Mouse (Mus musculus) ES-Bruce4 (cell line): ENCODE data around the gene Sla2. TPM values are rescaled to one million over a fixed set of nuclear protein-coding genes. Genes with fewer than 3 reads are reported as not detected.
A peak's percentile ranks its signal among the peaks of the same experiment; 100 is the strongest.
"Not testable (repeated sequence)": the region's sequence is repeated elsewhere in the genome, so short reads cannot be mapped to it uniquely, and the experiment has no call there.

Source experiments
- H3K27ac ChIP-seq: 2 replicates; pipeline ENCODE4 v1.5.1; 2012; ENCODE audit warnings: low read length, inconsistent platforms; ENCODE audit not compliant: insufficient read depth
- H3K27me3 ChIP-seq: 2 replicates; pipeline ENCODE4 v1.6.1; 2012; ENCODE audit warnings: mild to moderate bottlenecking, low read length, inconsistent platforms; ENCODE audit not compliant: control insufficient read depth, poor library complexity, insufficient read depth, severe bottlenecking
- H3K36me3 ChIP-seq: 2 replicates; pipeline ENCODE4 v1.6.1; 2012; ENCODE audit warnings: inconsistent platforms, mild to moderate bottlenecking, low read length, moderate library complexity; ENCODE audit not compliant: control insufficient read depth, poor library complexity, insufficient read depth, severe bottlenecking
- H3K4me1 ChIP-seq: one replicate; pipeline ENCODE4 v1.8.1; 2011; ENCODE audit warnings: low read length; ENCODE audit not compliant: control insufficient read depth, insufficient read depth
- H3K4me3 ChIP-seq: 2 replicates; pipeline ENCODE4 v1.5.1; 2011; ENCODE audit warnings: low read depth, mild to moderate bottlenecking, low read length
- H3K9ac ChIP-seq: 2 replicates; pipeline ENCODE4 v1.6.1; 2012; ENCODE audit warnings: low read depth, mild to moderate bottlenecking, inconsistent platforms; ENCODE audit not compliant: poor library complexity, severe bottlenecking
- H3K9me3 ChIP-seq: replicated peaks from 2 replicates; pipeline ENCODE4 v1.6.1; 2012; ENCODE audit warnings: mild to moderate bottlenecking, low read length, inconsistent platforms; ENCODE audit not compliant: control insufficient read depth, poor library complexity, insufficient read depth, severe bottlenecking
- CTCF ChIP-seq: IDR thresholded peaks from one replicate; pipeline ENCODE4 v1.8.1; 2011; ENCODE audit warnings: low read depth, low read length
- EP300 ChIP-seq: IDR thresholded peaks from 2 replicates; pipeline ENCODE4 v1.6.1; 2011; ENCODE audit warnings: low read depth, low read length; ENCODE audit not compliant: insufficient read depth
- POLR2A ChIP-seq: IDR thresholded peaks from one replicate; pipeline ENCODE4 v1.8.1; 2011; ENCODE audit warnings: low read length; ENCODE audit not compliant: insufficient read depth
- polyA plus RNA-seq: library from polyadenylated mRNA; stranded (reverse); fragments of >200 nt; gene quantifications from 2 replicates; pipeline ENCODE4 v1.2.4, GENCODE M21; 2011; ENCODE audit warnings: low read depth; ENCODE audit not compliant: missing spikeins, insufficient read depth, insufficient read length

Sla2 gene
- polyA plus RNA-seq, 1 experiment, result not detected

DNA sequence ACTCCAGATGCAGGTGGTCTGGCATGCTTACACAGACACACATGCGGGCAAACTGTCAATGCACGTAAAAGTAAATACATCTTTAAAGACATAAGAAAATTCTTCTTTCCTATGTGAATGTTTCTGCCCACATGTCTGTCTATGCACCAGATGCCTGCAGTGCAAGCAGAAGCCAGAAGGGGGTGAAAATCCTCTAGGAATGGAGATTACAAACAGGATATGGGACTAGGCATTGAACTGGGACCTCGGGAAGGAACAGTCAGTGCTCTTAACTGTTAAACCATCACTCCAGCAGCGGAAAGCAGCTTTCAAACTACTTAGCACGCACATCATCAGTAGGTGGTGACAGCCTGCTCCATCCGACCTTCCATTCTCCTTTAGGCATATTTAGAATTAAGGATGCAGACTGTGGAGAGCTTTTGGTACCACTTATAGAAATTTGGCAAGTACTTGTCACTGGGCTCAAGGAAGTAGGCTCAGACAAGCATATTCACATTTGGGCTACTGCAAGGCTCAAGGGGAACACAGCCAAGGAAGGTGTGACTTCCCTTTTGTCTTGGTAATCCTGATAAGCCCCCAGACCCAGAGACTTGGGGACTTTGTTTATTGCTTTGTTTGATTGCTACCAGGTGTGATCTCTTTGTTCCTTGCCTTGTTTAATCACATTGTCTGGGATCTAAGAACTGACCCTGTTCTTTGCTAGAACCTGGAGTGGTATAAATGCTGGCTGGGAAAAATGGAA, 18.2 kb upstream of the Sla2 start:
- Histone ChIP-seq H3K27ac (no peak overlapping the region), H3K36me3 (no peaks in the 10 kb centered on the region), H3K4me3 (no peak overlapping the region), H3K27me3 (no peaks in the 10 kb centered on the region), H3K9me3 (no peaks in the 10 kb centered on the region), H3K4me1 (no peaks in the 10 kb centered on the region), H3K9ac (no peak overlapping the region)
- TF ChIP-seq CTCF (peak; percentile 16), POLR2A (no peak)

DNA sequence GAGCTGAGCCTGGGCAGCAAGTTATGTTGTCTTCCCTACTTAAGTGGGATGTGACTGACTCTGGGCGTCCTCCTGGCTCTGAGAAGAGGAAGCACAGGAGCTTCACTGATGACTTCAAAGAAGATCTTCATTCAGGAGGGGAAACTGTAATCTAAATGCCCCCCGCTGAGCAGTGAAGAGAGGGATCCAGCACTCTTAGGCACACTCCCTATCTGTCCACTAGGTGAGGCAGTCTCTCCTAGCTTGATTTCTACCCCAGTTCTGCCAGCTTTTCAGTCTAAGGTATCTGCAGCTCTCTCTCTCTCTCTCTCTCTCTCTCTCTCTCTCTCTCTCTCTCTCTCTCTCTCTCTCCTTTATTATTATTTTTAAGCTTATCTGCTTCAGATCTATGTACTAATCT, 16.4 kb upstream of the Sla2 start:
- no peak for TF ChIP-seq EP300
- TF ChIP-seq POLR2A, result no peak
- no peak for TF ChIP-seq CTCF
- H3K36me3 ChIP-seq, result no peaks in the 10 kb centered on the region
- no peak overlapping the region for H3K27ac ChIP-seq
- H3K4me3 ChIP-seq, result no peak overlapping the region
- no peaks in the 10 kb centered on the region for H3K9me3 ChIP-seq
- no peaks in the 10 kb centered on the region for H3K27me3 ChIP-seq
- H3K9ac ChIP-seq, result no peak overlapping the region
- no peaks in the 10 kb centered on the region for H3K4me1 ChIP-seq

DNA sequence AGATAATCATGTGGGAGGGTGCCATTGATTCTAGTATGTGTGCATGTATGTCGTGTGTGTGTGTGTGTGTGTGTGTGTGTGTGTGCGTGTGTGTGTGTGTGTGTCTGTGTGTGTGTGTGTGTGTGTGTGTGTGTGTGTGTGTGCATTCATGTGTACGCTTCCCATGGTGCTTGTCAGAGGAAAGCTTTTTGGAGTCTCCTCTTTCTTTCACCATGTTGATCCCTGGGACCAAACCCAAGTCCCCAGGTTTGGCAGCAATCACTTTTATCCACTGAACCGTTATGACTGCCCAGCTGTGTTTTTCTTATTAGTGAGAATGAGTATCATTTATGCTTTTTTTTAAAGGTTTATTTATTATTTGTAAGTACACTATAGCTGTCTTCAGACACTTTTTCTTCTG, 15.4 kb upstream of the Sla2 start:
- not testable (repeated sequence) for H3K9ac ChIP-seq, H3K27ac ChIP-seq, H3K9me3 ChIP-seq, H3K4me1 ChIP-seq, H3K4me3 ChIP-seq, H3K27me3 ChIP-seq, H3K36me3 ChIP-seq

DNA sequence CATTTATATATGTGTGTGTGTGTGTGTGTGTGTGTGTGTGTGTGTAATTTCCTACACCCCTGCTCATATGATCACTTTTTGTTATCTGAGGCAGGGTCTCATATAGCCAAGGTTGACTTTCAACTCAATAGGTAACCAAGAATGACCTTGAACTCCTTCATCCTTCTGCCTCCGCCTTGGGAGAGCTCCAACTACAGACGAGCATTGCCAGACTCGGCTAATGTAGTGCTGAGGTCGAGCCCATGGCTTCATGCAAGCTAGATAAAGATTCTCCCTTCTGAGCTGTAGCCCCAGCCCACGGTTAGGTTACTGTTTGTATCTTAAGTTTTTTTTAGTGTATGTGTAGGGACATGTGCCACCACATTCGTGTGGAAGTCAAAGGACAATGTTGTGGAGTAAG, 14.9 kb upstream of the Sla2 start:
- TF ChIP-seq POLR2A (no peak), CTCF (no peak), EP300 (no peak)
- Histone ChIP-seq H3K4me1 (no peaks in the 10 kb centered on the region), H3K27me3 (no peaks in the 10 kb centered on the region), H3K36me3 (no peaks in the 10 kb centered on the region), H3K9me3 (no peaks in the 10 kb centered on the region), H3K9ac (no peak overlapping the region), H3K27ac (no peak overlapping the region), H3K4me3 (no peak overlapping the region)

DNA sequence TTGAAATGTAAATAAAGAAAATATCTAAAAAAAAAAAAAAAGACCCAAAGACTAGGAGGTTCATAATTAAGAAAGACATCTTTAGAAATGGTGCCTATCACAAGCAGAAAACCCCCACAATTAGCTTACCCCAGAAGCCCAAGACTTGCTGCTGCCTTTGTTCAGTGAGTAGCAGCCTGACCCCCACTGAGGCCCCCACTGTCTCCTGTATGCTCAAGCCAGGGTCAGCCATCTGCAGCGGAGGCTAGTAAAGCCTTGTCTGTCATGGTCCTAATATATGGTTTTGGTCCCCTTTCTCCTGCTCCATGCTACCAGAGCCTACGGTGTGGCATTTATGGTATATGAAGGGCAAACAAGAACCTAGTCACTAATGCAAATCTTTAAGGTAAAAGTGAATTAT, 14.4 kb upstream of the Sla2 start:
- no peaks in the 10 kb centered on the region for H3K4me1 ChIP-seq
- no peaks in the 10 kb centered on the region for H3K36me3 ChIP-seq
- TF ChIP-seq EP300, result no peak
- TF ChIP-seq CTCF, result no peak
- no peak for TF ChIP-seq POLR2A
- no peaks in the 10 kb centered on the region for H3K27me3 ChIP-seq
- no peak overlapping the region for H3K27ac ChIP-seq
- H3K9me3 ChIP-seq, result no peaks in the 10 kb centered on the region
- no peak overlapping the region for H3K4me3 ChIP-seq
- no peak overlapping the region for H3K9ac ChIP-seq

DNA sequence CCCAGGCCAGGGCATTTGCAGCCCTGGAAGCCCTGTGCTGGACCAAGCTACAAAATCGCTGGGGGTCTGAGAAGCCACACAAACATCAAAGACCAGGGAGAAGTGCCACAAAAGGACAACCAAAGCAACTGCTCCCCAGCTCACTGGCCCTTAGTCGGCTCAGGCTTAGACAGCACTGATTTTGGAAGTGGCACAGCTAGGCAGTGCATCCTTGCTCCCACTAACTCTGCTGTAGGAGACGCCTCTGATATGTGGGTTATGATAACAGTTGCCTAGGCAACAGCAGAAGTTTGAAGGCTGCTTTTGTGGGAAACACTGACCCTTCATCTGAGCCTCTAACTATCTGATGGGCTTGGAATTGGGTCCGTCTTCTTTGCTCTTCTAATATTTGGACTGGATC, 12.2 kb upstream of the Sla2 start:
- H3K9me3 ChIP-seq, result no peaks in the 10 kb centered on the region
- TF ChIP-seq POLR2A (no peak), EP300 (no peak), CTCF (no peak)
- H3K27me3 ChIP-seq, result no peaks in the 10 kb centered on the region
- H3K27ac ChIP-seq, result no peak overlapping the region
- H3K4me3 ChIP-seq, result no peak overlapping the region
- no peak overlapping the region for H3K9ac ChIP-seq
- H3K4me1 ChIP-seq, result no peaks in the 10 kb centered on the region
- no peaks in the 10 kb centered on the region for H3K36me3 ChIP-seq
